Mouse (Mus musculus) right cerebral cortex, postnatal 10 days (tissue): Measurements from ENCODE around the gene Tktl2.

Experiments used
- DNase-seq, 2 experiments: peaks; one replicate each; pipeline ENCODE4 v3.0.0; 2021; ENCODE audit warnings: low spot score in 2 of 2

Tktl2 gene

GRCm38 (mm10) chr8:66511537-66511936 is at the start of gene Tktl2:
Gene Tktl2 (plus strand): TSS chr8:66511756.
- no peak for DNase-seq

GRCm38 (mm10) chr8:66469821-66470220 is 41.7 kb upstream of the Tktl2 start:
- no peak for DNase-seq

- DNase-seq = no peak
These were observed 34.7 kb upstream of the Tktl2 start for GRCm38 (mm10) chr8:66476880-66477279.

GRCm38 (mm10) chr8:66486084-66486763 is 25.3 kb upstream of the Tktl2 start, which contains the start of gene Tma16:
Gene Tma16 (minus strand): TSS chr8:66486530.
- DNase-seq = peak; percentile 88 to 89

GRCm38 (mm10) chr8:66488556-66488955 is 23.0 kb upstream of the Tktl2 start:
- no peak for DNase-seq

- DNase-seq = no peak
These were observed 20.9 kb upstream of the Tktl2 start for GRCm38 (mm10) chr8:66490624-66491023.

GRCm38 (mm10) chr8:66494496-66494895 is 17.1 kb upstream of the Tktl2 start:
- DNase-seq = no peak

GRCm38 (mm10) chr8:66495726-66496125 is 15.8 kb upstream of the Tktl2 start:
- peak; percentile 83 to 89 for DNase-seq

GRCm38 (mm10) chr8:66496998-66497577 is 14.5 kb upstream of the Tktl2 start:
- DNase-seq = peak; percentile 40 to 61

GRCm38 (mm10) chr8:66503381-66503780 is 8.2 kb upstream of the Tktl2 start:
- no peak for DNase-seq

GRCm38 (mm10) chr8:66519149-66519548 is 7.6 kb downstream of the Tktl2 start:
- DNase-seq = no peak

- DNase-seq = no peak
These were observed 9.0 kb downstream of the Tktl2 start for GRCm38 (mm10) chr8:66520576-66520975.

GRCm38 (mm10) chr8:66550092-66550491 is 38.5 kb downstream of the Tktl2 start:
- no peak for DNase-seq
